Mouse (Mus musculus) adrenal gland, adult 8-10 months (tissue): ENCODE data around the gene A630095N17Rik. TPM values are rescaled to one million over a fixed set of nuclear protein-coding genes. Genes with fewer than 3 reads are reported as not detected.

Source experiments
- DNase-seq: peaks from one replicate; pipeline ENCODE4 v3.0.0; 2022
- total RNA-seq, 4 experiments: library from RNA; stranded (reverse); gene quantifications; 2 replicates each; pipeline ENCODE4 v1.2.4; 2022

Gene A630095N17Rik
- total RNA-seq = not detected

GRCm38 (mm10) chr1:75231664-75232152 lies at the start of gene A630095N17Rik:
TSS of gene A630095N17Rik (minus strand) at chr1:75232102.
- no peak for DNase-seq

- no peak for DNase-seq
These were observed 46.3 kb upstream of the A630095N17Rik start, which contains the start of gene Resp18 for GRCm38 (mm10) chr1:75278228-75278627. TSS of gene Resp18 (minus strand) at chr1:75278415.

- no peak for DNase-seq
These were observed 45.6 kb upstream of the A630095N17Rik start for GRCm38 (mm10) chr1:75277195-75278188.

GRCm38 (mm10) chr1:75264091-75264880 lies 32.4 kb upstream of the A630095N17Rik start, which contains the start of gene Ptprn:
TSS of gene Ptprn (minus strand) at chr1:75264502.
- no peak for DNase-seq

- DNase-seq = no peak
These were observed 31.4 kb upstream of the A630095N17Rik start for GRCm38 (mm10) chr1:75262969-75263951.

GRCm38 (mm10) chr1:75261278-75261677 lies 29.4 kb upstream of the A630095N17Rik start:
- no peak for DNase-seq

GRCm38 (mm10) chr1:75255516-75256046 lies 23.7 kb upstream of the A630095N17Rik start:
- DNase-seq = no peak

- DNase-seq = no peak
These were observed 22.7 kb upstream of the A630095N17Rik start for GRCm38 (mm10) chr1:75254625-75255013.

- no peak for DNase-seq
These were observed 22.1 kb upstream of the A630095N17Rik start for GRCm38 (mm10) chr1:75253849-75254624.

GRCm38 (mm10) chr1:75253029-75253428 lies 21.1 kb upstream of the A630095N17Rik start:
- DNase-seq = no peak

GRCm38 (mm10) chr1:75252308-75252707 lies 20.4 kb upstream of the A630095N17Rik start:
- no peak for DNase-seq

- DNase-seq = peak; percentile 65
These were observed 19.4 kb upstream of the A630095N17Rik start for GRCm38 (mm10) chr1:75251112-75251970.

- DNase-seq = no peak
These were observed 18.6 kb upstream of the A630095N17Rik start for GRCm38 (mm10) chr1:75250498-75250897.

GRCm38 (mm10) chr1:75248041-75248772 lies 16.3 kb upstream of the A630095N17Rik start:
- DNase-seq = peak; percentile 86

- no peak for DNase-seq
These were observed 15.4 kb upstream of the A630095N17Rik start for GRCm38 (mm10) chr1:75247071-75247930.

GRCm38 (mm10) chr1:75244836-75245235 lies 12.9 kb upstream of the A630095N17Rik start:
- no peak for DNase-seq

- no peak for DNase-seq
These were observed 12.4 kb upstream of the A630095N17Rik start for GRCm38 (mm10) chr1:75244175-75244826.
